Mouse (Mus musculus): ENCODE data around the gene Rcbtb2. TPM values are rescaled to one million over a fixed set of nuclear protein-coding genes. Genes with fewer than 3 reads are reported as not detected.

The Rcbtb2 gene
- polyA plus RNA-seq, 1 experiment from 2014 or later: 136 TPM

DNA sequence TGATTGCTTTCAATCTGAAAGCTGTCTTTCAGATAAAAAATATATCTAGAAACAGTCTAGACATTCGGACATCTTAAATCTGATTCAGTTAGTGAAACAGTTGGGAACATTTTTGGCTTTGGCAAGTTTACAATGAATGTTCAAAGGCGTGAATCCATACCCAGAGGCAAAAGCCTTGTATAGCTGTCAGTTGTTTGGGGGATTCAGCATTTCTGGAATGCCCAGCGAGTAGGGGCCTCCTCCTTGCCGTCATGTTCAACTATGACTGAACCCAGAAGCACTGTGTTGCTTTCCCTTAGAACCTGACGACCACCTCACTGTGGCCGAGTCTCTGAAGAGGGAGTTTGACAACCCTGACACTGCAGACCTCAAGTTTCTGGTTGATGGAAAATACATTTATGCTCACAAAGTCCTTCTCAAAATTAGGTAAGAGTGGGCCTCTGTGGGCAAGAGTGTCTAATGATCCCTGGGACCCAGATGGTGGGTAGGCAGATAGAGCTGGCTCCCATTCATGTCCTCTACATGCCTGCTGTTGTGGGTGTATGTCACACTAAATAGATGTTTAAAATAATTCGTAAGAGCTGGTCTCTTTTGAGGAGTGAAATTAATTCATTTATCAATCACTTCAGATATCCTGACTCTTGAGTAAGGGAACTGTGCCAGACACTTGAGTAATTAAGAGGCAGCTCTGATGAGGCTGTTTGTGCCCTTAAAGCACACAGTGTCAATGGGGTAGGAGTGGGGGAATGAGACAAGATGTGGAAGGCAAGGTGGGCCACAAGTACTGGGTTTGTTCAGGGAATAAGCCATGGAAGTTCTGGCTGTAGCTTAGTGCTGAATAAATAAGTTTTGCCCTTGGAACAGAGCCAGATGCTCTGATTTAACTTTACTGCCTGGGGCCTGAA is 51.5 kb downstream of the Rcbtb2 start:
- no peak overlapping the region for H3K27ac ChIP-seq (ENCODE audit: low read depth, low read length)
- no peak overlapping the region for H3K9ac ChIP-seq (ENCODE audit: low read depth, low read length)
- H3K4me1 ChIP-seq (ENCODE audit: control insufficient read depth, insufficient read depth, low read length): no peaks in the 10 kb centered on the region; the same call in 1 of the 2 replicates
- no peak overlapping the region for H3K4me2 ChIP-seq (replicated peaks; ENCODE audit: low read depth, low read length)
- 80% methylated on average over 7 of the region's 7 CpGs for WGBS
- no peak overlapping the region for H3K4me3 ChIP-seq (ENCODE audit: low read length)
- no peak for ATAC-seq (ENCODE audit: low FRiP score, low TSS enrichment)
- no peaks in the 10 kb centered on the region for H3K9me3 ChIP-seq (ENCODE audit: control insufficient read depth, low read length)
- no peaks in the 10 kb centered on the region for H3K27me3 ChIP-seq (ENCODE audit: control insufficient read depth, insufficient read depth, low read length)
- peaks cover 86% of the 10 kb centered on the region for H3K36me3 ChIP-seq (ENCODE audit: control insufficient read depth, insufficient read depth, low read length)

DNA sequence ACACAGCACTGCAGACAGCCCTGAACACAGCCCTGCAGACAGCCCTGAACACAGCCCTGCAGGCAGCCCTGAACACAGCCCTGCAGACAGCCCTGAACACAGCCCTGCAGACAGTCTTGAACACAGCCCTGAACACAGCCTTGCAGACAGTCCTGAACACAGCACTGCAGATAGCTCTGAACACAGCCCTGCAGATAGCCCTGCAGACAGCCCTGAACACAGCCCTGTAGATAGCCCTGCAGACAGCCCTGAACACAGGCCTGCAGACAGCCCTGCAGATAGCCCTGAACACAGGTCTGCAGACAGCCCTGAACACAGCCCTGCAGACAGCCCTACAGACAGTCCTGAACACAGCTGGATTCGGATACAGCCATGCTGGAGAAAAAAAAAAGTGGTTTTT is 52.2 kb downstream of the Rcbtb2 start:
- Histone ChIP-seq H3K9ac (ENCODE audit: low read depth, low read length) (no peak overlapping the region), H3K27me3 (ENCODE audit: control insufficient read depth, insufficient read depth, low read length) (no peaks in the 10 kb centered on the region), H3K27ac (ENCODE audit: low read depth, low read length) (no peak overlapping the region), H3K36me3 (ENCODE audit: control insufficient read depth, insufficient read depth, low read length) (peaks cover 84% of the 10 kb centered on the region), H3K9me3 (ENCODE audit: control insufficient read depth, low read length) (no peaks in the 10 kb centered on the region), H3K4me2 (replicated peaks; ENCODE audit: low read depth, low read length) (no peak overlapping the region), H3K4me1 (ENCODE audit: control insufficient read depth, insufficient read depth, low read length) (no peaks in the 10 kb centered on the region; the same call in 1 of the 2 replicates), H3K4me3 (ENCODE audit: low read length) (no peak overlapping the region)
- ATAC-seq (ENCODE audit: low FRiP score, low TSS enrichment): no peak
- 78% methylated on average over 1 of the region's 1 CpGs for WGBS

DNA sequence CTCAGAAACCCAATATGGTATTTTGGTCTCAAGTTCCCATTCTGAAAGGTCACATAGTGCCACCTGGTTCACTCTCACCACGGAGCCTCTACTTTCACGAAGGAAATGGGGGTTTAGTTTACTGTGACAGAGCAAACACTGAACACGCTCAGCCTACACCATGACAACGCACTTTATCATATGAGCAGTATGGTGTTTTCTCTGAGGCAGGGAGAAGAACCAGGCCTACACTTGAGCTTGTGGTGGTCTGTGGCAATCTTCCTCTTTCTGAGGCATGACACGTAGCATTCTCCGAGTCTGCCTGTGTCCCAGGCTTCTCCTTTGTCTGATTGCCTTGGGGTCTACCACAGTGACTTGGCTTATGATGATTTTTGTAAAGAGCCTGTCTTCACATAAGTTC is 53.0 kb downstream of the Rcbtb2 start:
- Histone ChIP-seq H3K4me1 (ENCODE audit: control insufficient read depth, insufficient read depth, low read length) (no peaks in the 10 kb centered on the region; the same call in 1 of the 2 replicates), H3K4me3 (ENCODE audit: low read length) (no peak overlapping the region), H3K27ac (ENCODE audit: low read depth, low read length) (no peak overlapping the region), H3K4me2 (replicated peaks; ENCODE audit: low read depth, low read length) (no peak overlapping the region), H3K9ac (ENCODE audit: low read depth, low read length) (no peak overlapping the region), H3K9me3 (ENCODE audit: control insufficient read depth, low read length) (no peaks in the 10 kb centered on the region), H3K27me3 (ENCODE audit: control insufficient read depth, insufficient read depth, low read length) (no peaks in the 10 kb centered on the region), H3K36me3 (ENCODE audit: control insufficient read depth, insufficient read depth, low read length) (peaks cover 83% of the 10 kb centered on the region)
- WGBS: 68% methylated on average over 6 of the region's 6 CpGs
- no peak for ATAC-seq (ENCODE audit: low FRiP score, low TSS enrichment)

DNA sequence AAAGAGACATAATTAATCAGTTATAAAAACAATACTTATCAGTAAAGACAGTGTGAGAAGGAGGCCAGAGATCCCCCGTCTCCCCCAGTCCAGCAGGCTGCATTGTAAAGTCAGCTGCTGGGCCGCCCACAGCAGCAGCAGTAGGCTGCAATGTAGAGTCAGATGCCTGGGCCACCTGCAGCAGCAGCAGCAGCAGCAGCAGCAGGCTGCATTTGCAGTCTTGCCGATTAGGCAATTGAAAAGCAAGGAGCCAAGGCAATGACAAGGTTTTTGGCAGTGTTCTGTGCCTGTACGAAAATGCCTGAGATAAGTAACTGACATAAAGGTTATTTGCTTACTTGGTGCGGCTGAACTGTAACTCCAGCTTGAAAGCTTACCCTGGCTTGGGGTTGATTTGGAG is 53.4 kb downstream of the Rcbtb2 start:
- Histone ChIP-seq H3K27me3 (ENCODE audit: control insufficient read depth, insufficient read depth, low read length) (no peaks in the 10 kb centered on the region), H3K4me1 (ENCODE audit: control insufficient read depth, insufficient read depth, low read length) (no peaks in the 10 kb centered on the region; the same call in 1 of the 2 replicates), H3K4me3 (ENCODE audit: low read length) (no peak overlapping the region), H3K36me3 (ENCODE audit: control insufficient read depth, insufficient read depth, low read length) (peaks cover 81% of the 10 kb centered on the region), H3K4me2 (replicated peaks; ENCODE audit: low read depth, low read length) (no peak overlapping the region), H3K9ac (ENCODE audit: low read depth, low read length) (no peak overlapping the region), H3K9me3 (ENCODE audit: control insufficient read depth, low read length) (no peaks in the 10 kb centered on the region), H3K27ac (ENCODE audit: low read depth, low read length) (no peak overlapping the region)
- WGBS: 85% methylated on average over 5 of the region's 5 CpGs
- ATAC-seq (ENCODE audit: low FRiP score, low TSS enrichment): no peak

DNA sequence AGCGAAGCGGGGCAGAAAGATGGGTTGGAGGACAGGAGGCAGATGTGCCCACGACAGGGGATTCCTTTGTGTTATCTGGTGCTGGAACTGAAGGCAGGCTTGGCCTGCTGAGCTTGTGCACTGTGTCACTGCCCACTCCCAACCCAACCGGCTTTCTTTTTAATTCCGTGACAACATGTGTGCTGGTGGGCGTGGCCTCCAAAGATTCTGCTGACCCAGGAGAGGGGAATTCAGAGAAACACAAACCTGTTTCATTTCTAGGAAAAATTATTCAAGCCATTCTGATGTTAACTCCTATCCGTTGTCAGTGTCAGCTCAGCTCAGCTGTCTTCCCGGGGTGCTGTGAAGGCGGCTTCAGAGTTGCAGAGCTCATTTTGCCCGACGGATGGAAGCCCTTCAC is 55.1 kb downstream of the Rcbtb2 start:
- H3K4me3 ChIP-seq (ENCODE audit: low read length): no peak overlapping the region
- no peak overlapping the region for H3K27ac ChIP-seq (ENCODE audit: low read depth, low read length)
- WGBS: 90% methylated on average over 11 of the region's 11 CpGs
- H3K4me1 ChIP-seq (ENCODE audit: control insufficient read depth, insufficient read depth, low read length): no peaks in the 10 kb centered on the region; the same call in 1 of the 2 replicates
- no peak overlapping the region for H3K9ac ChIP-seq (ENCODE audit: low read depth, low read length)
- no peak overlapping the region for H3K4me2 ChIP-seq (replicated peaks; ENCODE audit: low read depth, low read length)
- peaks cover 84% of the 10 kb centered on the region for H3K36me3 ChIP-seq (ENCODE audit: control insufficient read depth, insufficient read depth, low read length)
- no peaks in the 10 kb centered on the region for H3K9me3 ChIP-seq (ENCODE audit: control insufficient read depth, low read length)
- ATAC-seq (ENCODE audit: low FRiP score, low TSS enrichment): no peak
- no peaks in the 10 kb centered on the region for H3K27me3 ChIP-seq (ENCODE audit: control insufficient read depth, insufficient read depth, low read length)

DNA sequence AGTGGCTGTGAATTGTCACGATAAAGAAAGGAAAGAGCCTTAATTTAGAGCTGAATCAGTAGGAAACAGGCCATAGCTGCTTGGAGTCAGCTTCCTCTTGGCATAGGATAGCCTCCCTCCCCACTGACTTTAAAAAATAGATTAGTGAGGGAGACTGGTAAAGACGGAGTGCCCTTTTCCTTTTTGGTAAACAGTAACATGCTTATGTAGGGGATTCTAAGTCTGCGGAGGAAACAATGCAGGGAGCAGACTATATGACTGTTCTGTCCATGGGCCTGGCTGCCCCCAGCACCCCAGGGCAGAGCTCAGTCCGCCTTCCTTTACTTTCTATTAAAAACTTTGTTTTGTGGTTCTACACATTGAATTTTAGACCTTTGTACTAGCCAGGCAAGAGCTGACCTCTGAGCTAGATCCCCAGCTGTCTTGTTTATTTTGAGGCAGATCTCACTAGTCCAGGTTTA is 56.4 kb downstream of the Rcbtb2 start:
- no peak for ATAC-seq (ENCODE audit: low FRiP score, low TSS enrichment)
- Histone ChIP-seq H3K27me3 (ENCODE audit: control insufficient read depth, insufficient read depth, low read length) (no peaks in the 10 kb centered on the region), H3K9me3 (ENCODE audit: control insufficient read depth, low read length) (no peaks in the 10 kb centered on the region), H3K27ac (ENCODE audit: low read depth, low read length) (peak overlapping the region; percentile 37; the same call in 1 of the 2 replicates), H3K4me1 (ENCODE audit: control insufficient read depth, insufficient read depth, low read length) (no peaks in the 10 kb centered on the region; the same call in 1 of the 2 replicates), H3K9ac (ENCODE audit: low read depth, low read length) (no peak overlapping the region), H3K4me2 (replicated peaks; ENCODE audit: low read depth, low read length) (no peak overlapping the region), H3K36me3 (ENCODE audit: control insufficient read depth, insufficient read depth, low read length) (peaks cover 73% of the 10 kb centered on the region), H3K4me3 (ENCODE audit: low read length) (no peak overlapping the region)
- WGBS: 81% methylated on average over 4 of the region's 4 CpGs

DNA sequence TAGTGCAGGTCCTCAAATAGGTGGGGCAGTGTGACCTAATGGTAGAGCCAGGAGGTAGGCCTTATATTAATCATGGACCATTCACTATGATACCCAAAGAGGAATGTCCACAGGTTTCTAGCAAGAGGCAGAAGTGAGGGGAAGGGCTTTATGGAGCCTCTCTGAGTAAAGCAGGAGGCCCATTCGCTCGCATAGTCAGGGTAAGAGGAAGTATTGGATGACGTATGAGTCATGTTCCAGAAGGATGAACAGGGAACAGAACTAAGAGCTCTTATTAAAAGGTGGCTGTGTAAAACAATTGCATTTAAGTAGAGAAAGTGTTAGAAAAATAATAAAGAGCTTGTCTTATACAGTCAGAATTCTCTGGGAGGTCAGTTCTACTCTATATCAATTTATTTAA is 57.8 kb downstream of the Rcbtb2 start:
- no peak; the same call in 1 of the 2 replicates for ATAC-seq (ENCODE audit: low FRiP score, low TSS enrichment)
- no peak overlapping the region for H3K27ac ChIP-seq (ENCODE audit: low read depth, low read length)
- no peak overlapping the region for H3K4me3 ChIP-seq (ENCODE audit: low read length)
- H3K9ac ChIP-seq (ENCODE audit: low read depth, low read length): no peak overlapping the region
- H3K9me3 ChIP-seq (ENCODE audit: control insufficient read depth, low read length): 0 out of 2 replicates have a peak, but pooled peaks cover 3% of the 10 kb centered on the region
- peaks cover 64% of the 10 kb centered on the region for H3K36me3 ChIP-seq (ENCODE audit: control insufficient read depth, insufficient read depth, low read length)
- WGBS: 67% methylated on average over 3 of the region's 3 CpGs
- no peak overlapping the region for H3K4me2 ChIP-seq (replicated peaks; ENCODE audit: low read depth, low read length)
- no peaks in the 10 kb centered on the region for H3K27me3 ChIP-seq (ENCODE audit: control insufficient read depth, insufficient read depth, low read length)
- H3K4me1 ChIP-seq (ENCODE audit: control insufficient read depth, insufficient read depth, low read length): no peaks in the 10 kb centered on the region

DNA sequence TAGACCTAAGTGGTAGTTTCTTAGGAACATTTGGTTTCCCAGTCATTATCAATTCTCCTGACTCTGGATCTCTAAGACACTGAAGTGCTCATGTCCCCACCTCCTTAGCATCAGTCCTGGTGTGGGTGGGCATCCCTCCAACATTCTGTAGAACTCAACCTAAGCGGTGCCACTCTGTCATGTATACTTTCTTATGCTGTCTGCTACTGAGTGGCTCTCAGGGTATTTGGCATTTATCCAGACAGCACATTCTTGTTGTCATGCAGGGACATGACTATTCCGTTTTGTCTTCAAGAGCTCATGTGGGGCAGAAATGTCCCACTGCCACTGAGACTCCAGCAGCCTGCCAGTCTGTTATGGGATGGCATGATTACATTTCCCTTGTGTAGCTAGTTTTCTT is 58.3 kb downstream of the Rcbtb2 start:
- Histone ChIP-seq H3K27me3 (ENCODE audit: control insufficient read depth, insufficient read depth, low read length) (no peaks in the 10 kb centered on the region), H3K9me3 (ENCODE audit: control insufficient read depth, low read length) (0 out of 2 replicates have a peak, but pooled peaks cover 3% of the 10 kb centered on the region), H3K9ac (ENCODE audit: low read depth, low read length) (no peak overlapping the region), H3K4me1 (ENCODE audit: control insufficient read depth, insufficient read depth, low read length) (no peaks in the 10 kb centered on the region), H3K4me3 (ENCODE audit: low read length) (no peak overlapping the region), H3K36me3 (ENCODE audit: control insufficient read depth, insufficient read depth, low read length) (peaks cover 63% of the 10 kb centered on the region), H3K4me2 (replicated peaks; ENCODE audit: low read depth, low read length) (no peak overlapping the region), H3K27ac (ENCODE audit: low read depth, low read length) (no peak overlapping the region)
- no peak for ATAC-seq (ENCODE audit: low FRiP score, low TSS enrichment)
- WGBS: 71% methylated on average over 2 of the region's 2 CpGs

DNA sequence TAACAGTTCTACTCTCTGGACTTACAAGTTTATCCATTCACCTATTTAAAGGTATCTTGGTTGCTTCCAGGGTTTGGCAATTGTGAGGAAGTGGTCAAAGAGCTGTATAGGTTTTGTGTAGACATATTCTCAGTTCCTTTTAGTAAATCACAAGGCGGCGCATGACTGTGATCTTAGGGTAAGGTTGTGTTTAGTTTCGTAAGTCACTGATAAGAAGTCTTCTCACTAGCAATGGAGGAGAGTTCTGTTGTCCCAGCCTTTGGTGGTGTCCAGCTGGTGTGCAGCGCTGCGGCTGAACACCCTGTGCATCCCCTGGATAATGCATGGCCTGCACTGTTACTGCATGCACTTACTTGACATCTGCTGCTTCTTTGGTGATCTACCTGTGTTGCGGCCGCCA is 64.0 kb downstream of the Rcbtb2 start:
- Histone ChIP-seq H3K4me1 (ENCODE audit: control insufficient read depth, insufficient read depth, low read length) (no peaks in the 10 kb centered on the region), H3K27me3 (ENCODE audit: control insufficient read depth, insufficient read depth, low read length) (no peaks in the 10 kb centered on the region), H3K9ac (ENCODE audit: low read depth, low read length) (no peak overlapping the region), H3K36me3 (ENCODE audit: control insufficient read depth, insufficient read depth, low read length) (peaks cover 21% of the 10 kb centered on the region), H3K4me2 (replicated peaks; ENCODE audit: low read depth, low read length) (no peak overlapping the region), H3K9me3 (ENCODE audit: control insufficient read depth, low read length) (0 out of 2 replicates have a peak, but pooled peaks cover 3% of the 10 kb centered on the region), H3K4me3 (ENCODE audit: low read length) (no peak overlapping the region), H3K27ac (ENCODE audit: low read depth, low read length) (no peak overlapping the region)
- no peak for ATAC-seq (ENCODE audit: low FRiP score, low TSS enrichment)
- WGBS: 85% methylated on average over 7 of the region's 7 CpGs
